Mouse (Mus musculus) ES-E14 (cell line): ENCODE measurements at regions not wholly inside any gene's neighbourhood (a gene's known extent, or its start where the extent isn't known, plus 50 kb on each side); places are given as distances from the start of the nearest gene placed in this dataset.

Experiments
- CHD2 ChIP-seq: IDR thresholded peaks from 2 replicates; pipeline ENCODE4 v1.6.1; 2014; ENCODE audit warnings: mild to moderate bottlenecking, low read depth, low read length, inconsistent platforms
- ZC3H11A ChIP-seq: IDR thresholded peaks from 2 replicates; pipeline ENCODE4 v1.6.1; 2012; ENCODE audit warnings: low read depth, mild to moderate bottlenecking, inconsistent platforms, low read length, borderline replicate concordance

DNA sequence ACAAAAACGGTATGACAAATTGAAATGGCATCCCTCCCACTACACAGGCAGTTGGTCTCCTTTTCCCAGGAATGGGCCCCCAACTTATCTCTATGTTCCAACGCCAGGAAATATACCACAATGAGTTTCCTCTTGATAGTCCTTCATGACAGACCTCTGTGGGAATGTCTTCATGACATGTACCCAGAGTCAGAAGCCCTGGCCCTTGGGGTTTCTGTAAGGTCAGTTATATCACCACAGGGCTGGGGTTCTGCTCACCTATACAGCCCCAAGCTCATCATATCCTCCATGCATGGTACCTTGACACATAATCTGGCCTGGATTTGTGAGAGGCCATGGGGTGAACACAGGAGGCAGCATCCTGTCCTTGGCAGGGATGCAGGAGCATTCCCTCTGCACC lies 64.2 kb upstream of the Irx6 start:
- TF ChIP-seq ZC3H11A (no peak), CHD2 (no peak)
